Mouse (Mus musculus) MEL (cell line): ENCODE measurements around the gene Pik3cd. TPM values are rescaled to one million over a fixed set of nuclear protein-coding genes. Genes with fewer than 3 reads are reported as not detected.

Experiments
- DNase-seq: peaks from one replicate; pipeline ENCODE4 v3.0.0; 2011; ENCODE audit warnings: low read depth, low spot score
- H3K27ac ChIP-seq: 2 replicates; pipeline ENCODE4 v1.5.1; 2012; ENCODE audit warnings: low read depth, mild to moderate bottlenecking, control low read depth, low read length, moderate library complexity; ENCODE audit not compliant: control insufficient read depth
- H3K27me3 ChIP-seq, 2 experiments: fragments of 150-350 bp in 1 of 2; sonication (generic) in 1 of 2; 2 replicates each; pipeline ENCODE4 v1.6.1; 2012; ENCODE audit warnings: low read length in 2 of 2, mild to moderate bottlenecking in 2 of 2, improper control_type of control experiment in 1 of 2, moderate library complexity in 1 of 2; ENCODE audit not compliant: insufficient read depth in 2 of 2, control insufficient read depth in 1 of 2
- H3K36me3 ChIP-seq, 2 experiments: 2 replicates each; pipeline ENCODE4 v1.6.1; 2012 to 2014; ENCODE audit warnings: low read length in 2 of 2, improper control_type of control experiment in 1 of 2, inconsistent platforms in 1 of 2, mild to moderate bottlenecking in 1 of 2; ENCODE audit not compliant: insufficient read depth in 2 of 2, control insufficient read depth in 1 of 2
- H3K4me1 ChIP-seq, 2 experiments: fragments of 150-350 bp in 1 of 2; sonication (generic) in 1 of 2; 2 replicates each; pipeline ENCODE4 v1.6.1; 2012; ENCODE audit warnings: low read length in 2 of 2, improper control_type of control experiment in 1 of 2, mild to moderate bottlenecking in 1 of 2; ENCODE audit not compliant: insufficient read depth in 2 of 2, control insufficient read depth in 1 of 2
- H3K4me3 ChIP-seq, 2 experiments: fragments of 150-350 bp in 1 of 2; sonication (generic) in 1 of 2; 2 replicates each; pipeline ENCODE4 v1.5.1; 2012; ENCODE audit warnings: low read depth in 2 of 2, low read length in 2 of 2, mild to moderate bottlenecking in 2 of 2, moderate library complexity in 2 of 2, control low read depth in 1 of 2, improper control_type of control experiment in 1 of 2; ENCODE audit not compliant: control insufficient read depth in 1 of 2, insufficient read depth in 1 of 2
- H3K79me2 ChIP-seq: 2 replicates; pipeline ENCODE4 v1.6.1; 2012; ENCODE audit warnings: mild to moderate bottlenecking, low read length, moderate library complexity; ENCODE audit not compliant: control insufficient read depth, poor library complexity, insufficient read depth
- H3K9ac ChIP-seq: 2 replicates; pipeline ENCODE4 v1.6.1; 2012; ENCODE audit warnings: low read depth, mild to moderate bottlenecking, control low read depth, low read length, moderate library complexity; ENCODE audit not compliant: control insufficient read depth, poor library complexity, severe bottlenecking
- H3K9me3 ChIP-seq: fragments of 150-350 bp; sonication (generic); replicated peaks from 2 replicates; pipeline ENCODE4 v1.6.1; 2012; ENCODE audit warnings: mild to moderate bottlenecking, low read length, improper control_type of control experiment, moderate library complexity; ENCODE audit not compliant: insufficient read depth
- BHLHE40 ChIP-seq: IDR thresholded peaks from 2 replicates; pipeline ENCODE4 v1.6.1; 2012; ENCODE audit warnings: low read depth, mild to moderate bottlenecking, inconsistent platforms, low read length, improper control_type of control experiment, borderline replicate concordance
- CHD1 ChIP-seq: IDR thresholded peaks from 2 replicates; pipeline ENCODE4 v1.6.1; 2012; ENCODE audit warnings: low read depth, mild to moderate bottlenecking, inconsistent platforms, low read length, improper control_type of control experiment
- CHD2 ChIP-seq: IDR thresholded peaks from 2 replicates; pipeline ENCODE4 v1.6.1; 2011; ENCODE audit warnings: low read length, improper control_type of control experiment
- CTCF ChIP-seq, 3 experiments: IDR thresholded peaks in 2 of 3; conservative IDR thresholded peaks in 1 of 3; 2 replicates each; pipeline ENCODE4 v1.5.1; 2011 to 2012; ENCODE audit warnings: low read length in 3 of 3, low read depth in 2 of 3, mild to moderate bottlenecking in 2 of 3, improper control_type of control experiment in 1 of 3, inconsistent platforms in 1 of 3, mixed read lengths in 1 of 3, moderate library complexity in 1 of 3; ENCODE audit not compliant: control insufficient read depth in 1 of 3, insufficient read depth in 1 of 3, poor library complexity in 1 of 3, severe bottlenecking in 1 of 3
- ELF1 ChIP-seq: IDR thresholded peaks from 2 replicates; pipeline ENCODE4 v1.6.1; 2014; ENCODE audit warnings: low read depth, mild to moderate bottlenecking, inconsistent platforms, low read length, improper control_type of control experiment, moderate library complexity
- ETS1 ChIP-seq: IDR thresholded peaks from 2 replicates; pipeline ENCODE4 v1.6.1; 2012; ENCODE audit warnings: low read depth, mild to moderate bottlenecking, inconsistent platforms, low read length, improper control_type of control experiment, moderate library complexity
- GABPA ChIP-seq: IDR thresholded peaks from 2 replicates; pipeline ENCODE4 v1.6.1; 2012; ENCODE audit warnings: low read depth, mild to moderate bottlenecking, inconsistent platforms, low read length, improper control_type of control experiment, moderate library complexity
- HCFC1 ChIP-seq: IDR thresholded peaks from 2 replicates; pipeline ENCODE4 v1.6.1; 2012; ENCODE audit warnings: low read depth, mild to moderate bottlenecking, inconsistent platforms, low read length, improper control_type of control experiment, moderate library complexity
- JUND ChIP-seq: IDR thresholded peaks from 2 replicates; pipeline ENCODE4 v1.6.1; 2011; ENCODE audit warnings: low read depth, mild to moderate bottlenecking, improper control_type of control experiment, low read length
- KAT2A ChIP-seq: conservative IDR thresholded peaks from 2 replicates; pipeline ENCODE4 v1.6.1; 2012; ENCODE audit warnings: low read depth, low read length, improper control_type of control experiment, inconsistent platforms
- MAFK ChIP-seq: IDR thresholded peaks from 2 replicates; pipeline ENCODE4 v1.6.1; 2011; ENCODE audit warnings: low read depth, mild to moderate bottlenecking, low read length, improper control_type of control experiment, borderline replicate concordance
- MAX ChIP-seq: IDR thresholded peaks from 2 replicates; pipeline ENCODE4 v1.6.1; 2011; ENCODE audit warnings: low read length, improper control_type of control experiment
- MEF2A ChIP-seq: IDR thresholded peaks from 2 replicates; pipeline ENCODE4 v1.6.1; 2014; ENCODE audit warnings: low read depth, mild to moderate bottlenecking, inconsistent platforms, low read length, improper control_type of control experiment; ENCODE audit not compliant: poor library complexity, insufficient replicate concordance, severe bottlenecking; ENCODE audit errors: extremely low read depth
- MYB ChIP-seq: IDR thresholded peaks from 2 replicates; pipeline ENCODE4 v1.6.1; 2011; ENCODE audit warnings: mild to moderate bottlenecking, low read depth, low read length, improper control_type of control experiment
- MYC ChIP-seq: IDR thresholded peaks from 2 replicates; pipeline ENCODE4 v1.6.1; 2011; ENCODE audit warnings: low read depth, mild to moderate bottlenecking, low read length, improper control_type of control experiment, moderate library complexity
- POLR2A ChIP-seq, 2 experiments: IDR thresholded peaks; 2 replicates each; pipeline ENCODE4 v1.6.1; 2011 to 2012; ENCODE audit warnings: low read length in 2 of 2, mild to moderate bottlenecking in 2 of 2, control low read depth in 1 of 2, improper control_type of control experiment in 1 of 2, low read depth in 1 of 2, moderate library complexity in 1 of 2; ENCODE audit not compliant: control insufficient read depth in 1 of 2, insufficient read depth in 1 of 2, poor library complexity in 1 of 2
- POLR2AphosphoS2 ChIP-seq: IDR thresholded peaks from 2 replicates; pipeline ENCODE4 v1.6.1; 2011; ENCODE audit warnings: low read length, improper control_type of control experiment
- POLR2AphosphoS5 ChIP-seq: IDR thresholded peaks from 2 replicates; pipeline ENCODE4 v1.6.1; 2012; ENCODE audit warnings: low read depth, borderline replicate concordance, mild to moderate bottlenecking, inconsistent platforms, low read length, moderate library complexity, mixed read lengths
- RAD21 ChIP-seq: IDR thresholded peaks from 2 replicates; pipeline ENCODE4 v1.6.1; 2011; ENCODE audit warnings: mild to moderate bottlenecking, low read depth, low read length, improper control_type of control experiment
- SMC3 ChIP-seq: IDR thresholded peaks from 2 replicates; pipeline ENCODE4 v1.6.1; 2011; ENCODE audit warnings: low read depth, low read length, improper control_type of control experiment
- TAL1 ChIP-seq: IDR thresholded peaks from 2 replicates; pipeline ENCODE4 v1.6.1; 2012; ENCODE audit warnings: mild to moderate bottlenecking, inconsistent platforms, low read length, moderate library complexity, mixed read lengths
- TCF12 ChIP-seq: IDR thresholded peaks from 2 replicates; pipeline ENCODE4 v1.6.1; 2014; ENCODE audit warnings: low read depth, mild to moderate bottlenecking, inconsistent platforms, low read length, improper control_type of control experiment, moderate library complexity
- UBTF ChIP-seq: IDR thresholded peaks from 2 replicates; pipeline ENCODE4 v1.6.1; 2012; ENCODE audit warnings: low read depth, mild to moderate bottlenecking, inconsistent platforms, low read length, improper control_type of control experiment, moderate library complexity, borderline replicate concordance; ENCODE audit not compliant: insufficient read depth
- ZC3H11A ChIP-seq: IDR thresholded peaks from 2 replicates; pipeline ENCODE4 v1.6.1; 2012; ENCODE audit warnings: low read depth, mild to moderate bottlenecking, inconsistent platforms, low read length, improper control_type of control experiment
- ZKSCAN1 ChIP-seq: IDR thresholded peaks from 2 replicates; pipeline ENCODE4 v1.6.1; 2012; ENCODE audit warnings: low read depth, mild to moderate bottlenecking, inconsistent platforms, low read length, improper control_type of control experiment, moderate library complexity
- polyA plus RNA-seq, 2 experiments: library from polyadenylated mRNA; stranded (reverse) in 1 of 2; unstranded in 1 of 2; fragments of >175 nt in 1 of 2; fragments of >200 nt in 1 of 2; gene quantifications; 2 replicates each; pipeline versions ENCODE4 v1.2.1 to v1.2.4; 2012; ENCODE audit warnings: low replicate concordance in 2 of 2, low read depth in 1 of 2; ENCODE audit not compliant: insufficient read length in 2 of 2, insufficient read depth in 1 of 2, missing spikeins in 1 of 2
- total RNA-seq: library from RNA; depleted of rRNA; stranded (reverse); fragments of 300-350 nt; gene quantifications from 2 replicates; pipeline ENCODE4 v1.2.3, GENCODE M21; 2012

Gene Pik3cd
- total and polyA plus RNA-seq, 3 experiments = 45.9 to 152 (median 49.8) TPM

DNA sequence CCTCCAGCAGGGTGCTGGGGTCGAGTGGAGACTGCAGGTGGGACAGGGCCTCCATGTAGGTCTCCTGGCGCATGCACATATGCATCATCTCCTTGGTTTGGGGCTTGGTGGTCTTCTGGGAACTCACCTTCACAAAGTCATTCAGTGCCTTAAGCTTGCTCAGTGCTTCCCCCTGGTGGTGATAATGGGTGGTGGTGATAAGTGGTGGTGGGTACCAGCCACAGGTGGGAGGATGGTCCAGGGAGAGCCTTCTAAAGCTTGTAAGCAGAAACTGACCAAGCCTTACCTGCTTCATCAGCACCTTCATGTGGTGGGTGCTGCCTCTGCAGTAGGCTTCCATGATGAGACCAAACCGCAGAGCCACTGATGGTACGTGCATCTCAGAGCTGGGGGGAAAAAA, 48.1 kb downstream of the Pik3cd start:
- Histone ChIP-seq H3K27me3 (no peaks in the 10 kb centered on the region), H3K79me2 (no peaks in the 10 kb centered on the region), H3K4me1 (no peaks in the 10 kb centered on the region), H3K9me3 (no peaks in the 10 kb centered on the region), H3K27ac (no peak overlapping the region), H3K9ac (no peak overlapping the region), H3K36me3 (peaks cover 0 to 8% of the 10 kb centered on the region in 2 experiments; a peak in 2 of 4 replicates), H3K4me3 (no peak overlapping the region)
- TF ChIP-seq BHLHE40 (no peak), RAD21 (peak; percentile 6; the same call in 1 of the 2 replicates), CTCF (IDR thresholded peaks at IDR 0.05 in 2 of 3, conservative IDR thresholded peaks at IDR 0.05 in 1 of 3; ENCODE audit: control insufficient read depth in 1 of 3, insufficient read depth in 1 of 3, low read depth in 2 of 3, low read length in 3 of 3, poor library complexity in 1 of 3, severe bottlenecking in 1 of 3) (peak; percentile 71 to 97 (median 71)), SMC3 (peak; percentile 54)
- DNase-seq = peak; percentile 41

DNA sequence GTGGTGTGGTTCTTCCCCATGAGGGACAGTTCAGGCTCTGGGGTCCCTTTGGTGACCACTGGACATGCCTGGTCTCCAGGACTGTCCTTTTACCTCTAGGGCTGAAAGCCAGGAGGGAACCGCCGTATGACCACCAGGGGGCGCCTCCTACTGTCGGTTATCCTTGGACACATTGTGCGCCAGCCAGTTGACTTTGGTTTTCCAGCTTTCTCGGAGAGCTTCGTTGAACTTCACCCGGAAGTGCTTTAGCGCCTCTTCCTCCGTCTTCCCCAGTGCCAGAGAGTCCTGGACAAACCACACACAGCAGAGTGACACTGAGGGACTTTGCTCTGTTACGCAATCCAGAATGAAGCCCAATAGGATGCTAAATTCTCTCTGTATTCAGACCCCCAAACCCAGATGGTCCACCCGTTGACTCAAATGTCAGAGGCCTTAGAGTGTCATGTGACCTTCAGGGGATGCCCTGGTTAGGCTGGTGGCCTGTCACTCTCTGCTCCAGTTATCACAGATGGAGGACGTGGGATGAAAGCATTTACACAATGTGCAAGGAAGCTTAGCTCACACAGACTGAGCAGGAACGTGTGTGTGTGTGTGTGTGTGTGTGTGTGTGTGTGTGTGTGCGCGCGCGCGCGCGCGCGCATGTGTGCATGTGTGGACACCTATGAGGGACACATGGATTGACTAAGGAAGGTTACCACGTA, 51.7 kb downstream of the Pik3cd start:
- H3K36me3 ChIP-seq = peaks cover 0 to 8% of the 10 kb centered on the region in 2 experiments; a peak in 2 of 4 replicates
- DNase-seq = peak; percentile 62
- H3K27me3 ChIP-seq = no peaks in the 10 kb centered on the region
- TF ChIP-seq CHD2 (no peak), POLR2AphosphoS2 (no peak), POLR2A (IDR thresholded peaks at IDR 0.05; ENCODE audit: control insufficient read depth in 1 of 2, insufficient read depth in 1 of 2, low read depth in 1 of 2, low read length in 2 of 2, poor library complexity in 1 of 2) (no peak), TAL1 (no peak), MYB (no peak), JUND (no peak), KAT2A (no peak), UBTF (no peak), MEF2A (no peak), ELF1 (no peak), BHLHE40 (no peak), SMC3 (peak; percentile 92), CTCF (IDR thresholded peaks at IDR 0.05 in 2 of 3, conservative IDR thresholded peaks at IDR 0.05 in 1 of 3; ENCODE audit: control insufficient read depth in 1 of 3, insufficient read depth in 1 of 3, low read depth in 2 of 3, low read length in 3 of 3, poor library complexity in 1 of 3, severe bottlenecking in 1 of 3) (peak; percentile 84 to 93 (median 85)), GABPA (no peak), ZKSCAN1 (no peak), HCFC1 (no peak), TCF12 (no peak), MAX (no peak), POLR2AphosphoS5 (no peak), ZC3H11A (peak; percentile 81), ETS1 (no peak), MYC (no peak), MAFK (no peak), CHD1 (no peak), RAD21 (peak; percentile 71)
- no peak overlapping the region for H3K9ac ChIP-seq
- no peak overlapping the region for H3K4me3 ChIP-seq
- no peaks in the 10 kb centered on the region for H3K4me1 ChIP-seq
- H3K9me3 ChIP-seq = no peaks in the 10 kb centered on the region
- no peaks in the 10 kb centered on the region for H3K79me2 ChIP-seq
- no peak overlapping the region for H3K27ac ChIP-seq
